Mouse (Mus musculus) kidney, adult 2 months (tissue): Measurements from ENCODE around the gene Gxylt1. TPM values are rescaled to one million over a fixed set of nuclear protein-coding genes. Genes with fewer than 3 reads are reported as not detected.

Source experiments
- DNase-seq: peaks from one replicate; pipeline ENCODE4 v3.0.0; 2021
- H3K27ac ChIP-seq: fragments of 200-500 bp; 2 replicates; pipeline ENCODE4 v1.5.1; 2012; ENCODE audit warnings: low read depth, low read length, control low read depth, inconsistent platforms; ENCODE audit not compliant: insufficient read depth
- H3K27me3 ChIP-seq: fragments of 200-500 bp; replicated peaks from 2 replicates; pipeline ENCODE4 v1.6.1; 2012; ENCODE audit warnings: mild to moderate bottlenecking, moderate library complexity, low read length, inconsistent platforms; ENCODE audit not compliant: control insufficient read depth, insufficient read depth
- H3K36me3 ChIP-seq: fragments of 200-500 bp; 2 replicates; pipeline ENCODE4 v1.6.1; 2012; ENCODE audit warnings: mild to moderate bottlenecking, moderate library complexity, low read length, inconsistent platforms; ENCODE audit not compliant: control insufficient read depth, insufficient read depth
- H3K4me1 ChIP-seq: fragments of 200-500 bp; 2 replicates; pipeline ENCODE4 v1.6.1; 2011; ENCODE audit warnings: low read length; ENCODE audit not compliant: control insufficient read depth, insufficient read depth
- H3K4me3 ChIP-seq: fragments of 200-500 bp; 2 replicates; pipeline ENCODE4 v1.5.1; 2011; ENCODE audit warnings: mild to moderate bottlenecking, low read depth, low read length, control low read depth; ENCODE audit not compliant: insufficient read depth
- CTCF ChIP-seq: fragments of 200-500 bp; conservative IDR thresholded peaks from 2 replicates; pipeline ENCODE4 v1.5.1; 2011; ENCODE audit warnings: low read depth, mild to moderate bottlenecking, control low read depth, low read length, moderate library complexity, mixed read lengths; ENCODE audit not compliant: insufficient read depth, insufficient read length
- POLR2A ChIP-seq: fragments of 200-500 bp; IDR thresholded peaks from one replicate; pipeline ENCODE4 v1.6.1; 2011; ENCODE audit warnings: low read depth, low read length, control low read depth
- WGBS: fragments of 180-500 bp; shearing (Covaris S2); methylation state at CpG from one replicate; pipeline ENCODE4 v1.1.7; 2018; 5-methylcytosine and 5-hydroxymethylcytosine counted together
- polyA plus RNA-seq: library from polyadenylated mRNA; depleted of rRNA; stranded (reverse); fragments of >200 nt; gene quantifications from 2 replicates; pipeline ENCODE4 v1.2.3, GENCODE M21; 2012; rRNA removed

Gene Gxylt1
- polyA plus RNA-seq, 1 experiment, result 4.1 TPM

DNA sequence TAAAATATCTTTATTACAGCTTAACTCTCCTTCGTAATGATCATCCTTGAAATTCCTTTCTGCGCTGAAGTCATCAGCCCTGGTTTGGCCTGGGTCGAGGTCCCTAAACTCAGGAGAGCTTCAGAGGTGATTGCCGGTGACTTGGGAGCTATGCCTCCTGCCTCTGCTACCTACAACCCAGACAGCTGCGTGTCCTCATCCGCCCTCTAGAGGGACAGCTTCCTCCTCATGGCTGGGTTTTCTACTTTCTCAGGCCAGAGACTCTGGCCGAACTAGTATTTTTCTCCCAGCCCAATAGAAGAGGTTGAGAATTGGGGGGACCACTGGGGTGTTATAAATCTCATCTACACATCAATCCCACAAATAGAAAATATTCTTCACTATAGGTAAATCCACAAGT lies 52.5 kb downstream of the Gxylt1 start:
- Histone ChIP-seq H3K27me3 (no peaks in the 10 kb centered on the region), H3K27ac (no peak overlapping the region), H3K36me3 (no peaks in the 10 kb centered on the region), H3K4me3 (no peak overlapping the region), H3K4me1 (no peaks in the 10 kb centered on the region)
- WGBS, result 64% methylated on average over 7 of the region's 7 CpGs
- TF ChIP-seq CTCF, result peak; percentile 49
- no peak for TF ChIP-seq POLR2A
- no peak for DNase-seq

DNA sequence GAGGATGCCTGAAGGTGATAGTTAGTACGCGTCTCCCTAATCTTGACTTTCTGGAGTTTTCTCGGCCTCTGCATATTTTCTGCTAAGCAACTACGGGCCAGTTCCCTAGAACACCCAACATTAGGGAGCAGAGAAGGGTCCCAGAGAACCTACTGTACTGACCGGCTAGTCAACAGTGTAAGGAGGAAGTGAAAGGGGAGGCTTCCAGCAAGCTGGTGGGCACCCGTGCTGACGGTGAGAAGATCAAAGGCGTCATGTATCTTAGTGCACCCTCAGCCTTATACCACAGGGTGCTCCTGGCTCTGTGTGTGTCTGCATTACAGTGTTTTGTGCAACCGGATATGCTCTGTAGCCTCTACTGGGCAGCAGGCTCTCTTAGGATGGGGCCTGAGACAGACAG lies 62.4 kb downstream of the Gxylt1 start:
- no peak overlapping the region for H3K4me3 ChIP-seq
- DNase-seq, result no peak
- H3K27ac ChIP-seq, result no peak overlapping the region
- H3K36me3 ChIP-seq, result no peaks in the 10 kb centered on the region
- no peaks in the 10 kb centered on the region for H3K4me1 ChIP-seq
- WGBS, result 85% methylated on average over 9 of the region's 9 CpGs
- H3K27me3 ChIP-seq, result no peaks in the 10 kb centered on the region
- TF ChIP-seq POLR2A, result no peak
- TF ChIP-seq CTCF, result no peak

DNA sequence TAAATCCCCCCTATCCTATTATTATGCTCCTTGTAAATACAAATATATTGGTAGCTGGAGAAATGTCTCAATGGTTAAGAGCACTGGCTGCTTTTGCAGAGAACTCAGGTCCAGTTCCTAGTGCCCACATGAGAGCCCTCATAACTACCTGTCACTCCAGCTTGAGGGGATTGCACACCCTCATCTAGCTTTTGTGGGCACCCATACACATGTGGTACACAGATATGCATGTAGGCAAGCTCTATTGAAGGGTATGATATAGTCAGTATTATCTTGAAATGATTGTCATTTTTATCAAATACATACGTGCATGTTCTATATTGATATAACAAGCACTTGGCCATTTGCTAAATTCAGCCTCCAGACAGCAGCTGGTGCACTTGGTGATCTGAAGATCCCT lies 70.1 kb downstream of the Gxylt1 start:
- Histone ChIP-seq H3K36me3 (no peaks in the 10 kb centered on the region), H3K27ac (no peak overlapping the region), H3K4me3 (no peak overlapping the region), H3K27me3 (no peaks in the 10 kb centered on the region), H3K4me1 (no peaks in the 10 kb centered on the region)
- DNase-seq, result no peak
- WGBS, result 96% methylated on average over 1 of the region's 1 CpGs
- no peak for TF ChIP-seq CTCF
- no peak for TF ChIP-seq POLR2A

DNA sequence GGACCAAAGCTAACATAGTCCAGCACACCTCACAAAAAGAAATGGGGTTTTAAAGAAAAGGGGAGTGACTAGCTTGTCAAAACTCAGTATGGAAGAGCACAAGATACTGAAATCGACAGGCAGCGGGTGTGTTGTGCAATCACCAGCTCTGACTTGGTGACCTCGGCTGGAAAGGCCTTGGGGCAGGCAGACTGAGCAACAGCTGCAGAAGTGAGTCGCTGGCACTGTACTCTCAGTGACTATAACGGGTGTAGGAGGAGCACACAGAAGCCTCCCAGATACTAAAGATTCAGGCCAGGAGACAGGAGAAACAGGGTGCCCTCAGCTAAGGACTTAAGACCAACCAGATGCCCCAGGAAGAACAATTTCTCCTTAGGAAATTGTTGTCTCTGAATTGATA lies 73.0 kb downstream of the Gxylt1 start:
- 70% methylated on average over 5 of the region's 5 CpGs for WGBS
- no peak overlapping the region for H3K4me3 ChIP-seq
- H3K27me3 ChIP-seq, result no peaks in the 10 kb centered on the region
- H3K27ac ChIP-seq, result no peak overlapping the region
- no peak for DNase-seq
- H3K4me1 ChIP-seq, result no peaks in the 10 kb centered on the region
- no peaks in the 10 kb centered on the region for H3K36me3 ChIP-seq
- TF ChIP-seq POLR2A, result no peak
- TF ChIP-seq CTCF, result no peak

DNA sequence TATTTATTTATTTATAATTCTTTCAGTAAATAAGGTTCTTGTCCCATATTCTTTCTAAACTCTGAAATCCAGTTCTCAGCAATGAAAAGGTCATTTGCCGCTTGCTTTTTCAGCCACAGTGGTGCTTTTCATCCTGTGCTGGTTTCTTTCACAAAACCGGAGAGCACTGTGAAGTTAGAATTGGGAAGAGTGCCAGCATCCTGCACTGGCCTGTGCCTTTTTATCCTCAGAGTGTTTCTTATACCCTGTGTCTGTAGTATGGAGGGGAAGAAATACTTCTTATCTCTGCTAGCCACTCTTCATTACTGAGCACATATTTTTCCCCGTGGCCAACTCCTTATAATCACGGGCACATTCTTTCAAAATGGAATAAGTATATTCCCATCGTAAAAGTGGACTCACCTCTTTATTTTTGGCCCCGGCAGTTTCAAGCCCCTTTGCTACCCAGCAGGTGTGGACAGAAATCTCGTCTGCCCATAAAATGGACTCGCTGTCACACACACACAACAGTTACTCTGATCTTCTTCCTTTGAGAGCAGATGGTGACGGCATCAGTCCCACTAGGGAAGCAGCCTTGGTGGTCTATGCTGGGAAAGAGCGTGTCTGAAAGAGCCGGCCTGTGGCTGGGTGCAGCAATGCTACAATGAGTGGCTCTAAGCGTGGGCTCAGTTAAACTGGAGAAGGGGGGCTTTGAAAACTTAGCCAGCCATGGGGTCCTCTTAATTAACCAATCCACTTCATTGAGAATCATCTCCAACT lies 83.4 kb downstream of the Gxylt1 start:
- no peak overlapping the region for H3K27ac ChIP-seq
- H3K27me3 ChIP-seq, result no peaks in the 10 kb centered on the region; the same call in 1 of the 2 replicates
- DNase-seq, result no peak
- no peaks in the 10 kb centered on the region for H3K36me3 ChIP-seq
- H3K4me3 ChIP-seq, result no peak overlapping the region
- 73% methylated on average over 12 of the region's 12 CpGs for WGBS
- no peak for TF ChIP-seq POLR2A
- TF ChIP-seq CTCF, result no peak
- no peaks in the 10 kb centered on the region for H3K4me1 ChIP-seq

Other genes with a start within 250 kb of the Gxylt1 start
- 22.7 and 23.8 TPM in 2 replicates for gene Yaf2, start 61.8 kb upstream of the Gxylt1 start, polyA plus RNA-seq
- gene Zcrb1, start 123.2 kb upstream of the Gxylt1 start, polyA plus RNA-seq, result 28.1 and 32.1 TPM in 2 replicates
- 7.3 and 8.9 TPM in 2 replicates for gene Pphln1, start 123.2 kb upstream of the Gxylt1 start, polyA plus RNA-seq